Mouse (Mus musculus) stomach, embryonic 16.5 days (tissue): ENCODE results near the gene Zfp771. TPM values are rescaled to one million over a fixed set of nuclear protein-coding genes. Genes with fewer than 3 reads are reported as not detected.

Source experiments
- ATAC-seq: fragments of 200-750 bp; cut with Nextera tagmentation; 2 replicates; pipeline ENCODE4 v1.8.0; 2017; ENCODE audit warnings: moderate number of reproducible peaks, moderate TSS enrichment; ENCODE audit not compliant: insufficient read depth, low FRiP score
- H3K27ac ChIP-seq: fragments of 300-500 bp; sonication (generic); 2 replicates; pipeline ENCODE4 v1.5.1; 2014; ENCODE audit warnings: low read length
- H3K27me3 ChIP-seq: fragments of 300-500 bp; sonication (generic); 2 replicates; pipeline ENCODE4 v1.6.1; 2014; ENCODE audit warnings: low read length, control low read depth, mixed read lengths; ENCODE audit not compliant: control insufficient read depth, insufficient read depth
- H3K36me3 ChIP-seq: fragments of 300-500 bp; sonication (generic); 2 replicates; pipeline ENCODE4 v1.6.1; 2014; ENCODE audit warnings: low read length; ENCODE audit not compliant: control insufficient read depth, insufficient read depth
- H3K4me1 ChIP-seq: fragments of 300-500 bp; sonication (generic); 2 replicates; pipeline ENCODE4 v1.6.1; 2014; ENCODE audit warnings: low read length, control low read depth, mixed read lengths; ENCODE audit not compliant: control insufficient read depth, insufficient read depth
- H3K4me2 ChIP-seq: fragments of 300-500 bp; sonication (generic); 2 replicates; pipeline ENCODE4 v1.6.1; 2014; ENCODE audit warnings: low read depth, low read length, mixed read lengths
- H3K4me3 ChIP-seq: fragments of 300-500 bp; sonication (generic); replicated peaks from 2 replicates; pipeline ENCODE4 v1.5.1; 2014; ENCODE audit warnings: mild to moderate bottlenecking, low read length
- H3K9ac ChIP-seq: fragments of 300-500 bp; sonication (generic); 2 replicates; pipeline ENCODE4 v1.6.1; 2014; ENCODE audit warnings: low read length
- H3K9me3 ChIP-seq: fragments of 300-500 bp; sonication (generic); replicated peaks from 2 replicates; pipeline ENCODE4 v1.6.1; 2016; ENCODE audit warnings: low read length, control low read depth; ENCODE audit not compliant: control insufficient read depth
- WGBS: fragments of 180-500 bp; shearing (Covaris S2); extraction: QIAGEN DNeasy Blood & Tissue Kit; methylation state at CpG from one replicate; pipeline ENCODE4 v1.1.7; 2014; 5-methylcytosine and 5-hydroxymethylcytosine counted together
- polyA plus RNA-seq: library from polyadenylated mRNA; unstranded; fragments of >200 nt; fragmentation: Nextera tagmentation; extraction: Ambion mirVana; gene quantifications from 2 replicates; pipeline ENCODE4 v1.2.1, GENCODE M21; 2015

Gene Zfp771
- polyA plus RNA-seq, 1 experiment from 2014 or later, result 37.8 TPM

- ATAC-seq, result no peak
- Histone ChIP-seq H3K27me3 (no peaks in the 10 kb centered on the region), H3K4me2 (no peak overlapping the region), H3K4me1 (no peaks in the 10 kb centered on the region), H3K36me3 (no peaks in the 10 kb centered on the region), H3K4me3 (no peak overlapping the region), H3K9ac (no peak overlapping the region), H3K27ac (no peak overlapping the region), H3K9me3 (peaks cover 9% of the 10 kb centered on the region)
- 65% methylated on average over 8 of the region's 10 CpGs for WGBS
These were observed 41.1 kb downstream of the Zfp771 start for GRCm38 (mm10) chr7:127285154-127285553.

GRCm38 (mm10) chr7:127287940-127288339 lies 43.9 kb downstream of the Zfp771 start:
- Histone ChIP-seq H3K9me3 (peaks cover 9% of the 10 kb centered on the region), H3K9ac (no peak overlapping the region), H3K27me3 (no peaks in the 10 kb centered on the region), H3K4me2 (no peak overlapping the region), H3K27ac (no peak overlapping the region), H3K36me3 (no peaks in the 10 kb centered on the region), H3K4me1 (no peaks in the 10 kb centered on the region), H3K4me3 (no peak overlapping the region)
- WGBS, result 66% methylated on average over 1 of the region's 1 CpGs
- ATAC-seq, result no peak

- Histone ChIP-seq H3K27ac (no peak overlapping the region), H3K4me3 (no peak overlapping the region), H3K9ac (no peak overlapping the region), H3K4me2 (no peak overlapping the region), H3K4me1 (no peaks in the 10 kb centered on the region), H3K9me3 (peaks cover 9% of the 10 kb centered on the region), H3K27me3 (no peaks in the 10 kb centered on the region), H3K36me3 (no peaks in the 10 kb centered on the region)
- 67% methylated on average over 2 of the region's 2 CpGs for WGBS
- ATAC-seq, result no peak
These were observed 45.2 kb downstream of the Zfp771 start for GRCm38 (mm10) chr7:127289306-127289705.

GRCm38 (mm10) chr7:127290142-127290541 lies 46.1 kb downstream of the Zfp771 start:
- no peak overlapping the region for H3K27ac ChIP-seq
- no peaks in the 10 kb centered on the region for H3K4me1 ChIP-seq
- H3K4me2 ChIP-seq, result no peak overlapping the region
- H3K9me3 ChIP-seq, result peaks cover 9% of the 10 kb centered on the region
- ATAC-seq, result no peak
- H3K36me3 ChIP-seq, result no peaks in the 10 kb centered on the region
- no peak overlapping the region for H3K4me3 ChIP-seq
- no peak overlapping the region for H3K9ac ChIP-seq
- 70% methylated on average over 8 of the region's 8 CpGs for WGBS
- H3K27me3 ChIP-seq, result no peaks in the 10 kb centered on the region

GRCm38 (mm10) chr7:127296098-127296497 lies 52.0 kb downstream of the Zfp771 start, which contains the start of gene Itgal:
Itgal (plus strand) TSS chr7:127296260.
- Histone ChIP-seq H3K27ac (no peak within 1 kb of the TSS), H3K4me3 (no peak within 1 kb of the TSS), H3K36me3 (no peaks in the 10 kb centered on the region), H3K4me2 (no peak within 1 kb of the TSS), H3K27me3 (no peaks in the 10 kb centered on the region), H3K4me1 (no peaks in the 10 kb centered on the region), H3K9me3 (no peaks in the 10 kb centered on the region), H3K9ac (no peak within 1 kb of the TSS)
- 73% methylated on average over 11 of the region's 11 CpGs for WGBS
- no peak for ATAC-seq

GRCm38 (mm10) chr7:127296786-127297555 lies 52.9 kb downstream of the Zfp771 start:
- 76% methylated on average over 5 of the region's 5 CpGs for WGBS
- Histone ChIP-seq H3K27me3 (no peaks in the 10 kb centered on the region), H3K27ac (no peak overlapping the region), H3K36me3 (no peaks in the 10 kb centered on the region), H3K4me2 (no peak overlapping the region), H3K9me3 (no peaks in the 10 kb centered on the region), H3K9ac (no peak overlapping the region), H3K4me3 (no peak overlapping the region), H3K4me1 (no peaks in the 10 kb centered on the region)
- ATAC-seq, result no peak

GRCm38 (mm10) chr7:127297586-127298193 lies 53.6 kb downstream of the Zfp771 start:
- Histone ChIP-seq H3K9ac (no peak overlapping the region), H3K4me1 (no peaks in the 10 kb centered on the region), H3K36me3 (no peaks in the 10 kb centered on the region), H3K27ac (no peak overlapping the region), H3K4me2 (no peak overlapping the region), H3K27me3 (no peaks in the 10 kb centered on the region), H3K9me3 (no peaks in the 10 kb centered on the region), H3K4me3 (no peak overlapping the region)
- 93% methylated on average over 5 of the region's 5 CpGs for WGBS
- ATAC-seq, result no peak

Other genes starting within 250 kb of the Zfp771 start
- gene Mvp, start 229.7 kb upstream of the Zfp771 start, polyA plus RNA-seq, result 28.0 and 28.3 TPM in 2 replicates
- 0.36 TPM in 1 of 2 replicates, not detected in the other for gene Pagr1b, start 227.8 kb upstream of the Zfp771 start, polyA plus RNA-seq
- gene Pagr1a, start 226.9 kb upstream of the Zfp771 start, polyA plus RNA-seq, result 43.5 and 56.6 TPM in 2 replicates
- 31.1 and 39.0 TPM in 2 replicates for gene Gm42742, start 223.2 kb upstream of the Zfp771 start, polyA plus RNA-seq
- gene Prrt2, start 223.1 kb upstream of the Zfp771 start, polyA plus RNA-seq, result 8.5 and 9.6 TPM in 2 replicates
- 23.2 and 27.9 TPM in 2 replicates for gene Maz, start 217.2 kb upstream of the Zfp771 start, polyA plus RNA-seq
- 91.5 and 92.2 TPM in 2 replicates for gene Kif22, start 201.8 kb upstream of the Zfp771 start, polyA plus RNA-seq
- 29.5 and 61.7 TPM in 2 replicates for gene Zg16, start 156.9 kb upstream of the Zfp771 start, polyA plus RNA-seq
- 6.6 and 7.5 TPM in 2 replicates for gene AI467606, start 152.9 kb upstream of the Zfp771 start, polyA plus RNA-seq
- 4.7 and 4.8 TPM in 2 replicates for gene Qprt, start 122.0 kb upstream of the Zfp771 start, polyA plus RNA-seq
- gene Spn, start 106.5 kb upstream of the Zfp771 start, polyA plus RNA-seq, result 0.77 and 1.3 TPM in 2 replicates
- gene Cd2bp2, start 48.2 kb upstream of the Zfp771 start, polyA plus RNA-seq, result 43.7 and 47.7 TPM in 2 replicates
- gene Tbc1d10b, start 35.8 kb upstream of the Zfp771 start, polyA plus RNA-seq, result 15.4 and 15.7 TPM in 2 replicates
- 23.9 and 312 TPM in 2 replicates for gene Mylpf, start 35.4 kb upstream of the Zfp771 start, polyA plus RNA-seq
- 27.1 and 28.5 TPM in 2 replicates for gene Zfp553, start 11.2 kb upstream of the Zfp771 start, polyA plus RNA-seq
- gene Sept1, start 11.1 kb upstream of the Zfp771 start, polyA plus RNA-seq, result 14.7 and 15.0 TPM in 2 replicates
- gene Dctpp1, start 16.4 kb downstream of the Zfp771 start, polyA plus RNA-seq, result 131 and 145 TPM in 2 replicates
- 82.2 and 94.3 TPM in 2 replicates for gene Sephs2, start 29.8 kb downstream of the Zfp771 start, polyA plus RNA-seq
- 3.1 and 4.0 TPM in 2 replicates for gene Itgal, start 52.0 kb downstream of the Zfp771 start, polyA plus RNA-seq
- gene Zfp768, start 101.3 kb downstream of the Zfp771 start, polyA plus RNA-seq, result 12.0 and 13.9 TPM in 2 replicates
- 9.6 and 11.1 TPM in 2 replicates for gene Zfp747, start 131.8 kb downstream of the Zfp771 start, polyA plus RNA-seq
- gene 9130019O22Rik, start 142.9 kb downstream of the Zfp771 start, polyA plus RNA-seq, result 6.2 and 6.7 TPM in 2 replicates
- gene E430018J23Rik, start 149.4 kb downstream of the Zfp771 start, polyA plus RNA-seq, result 6.1 and 9.3 TPM in 2 replicates
- 7.1 and 7.6 TPM in 2 replicates for gene Zfp764, start 162.5 kb downstream of the Zfp771 start, polyA plus RNA-seq
- gene Zfp688, start 177.8 kb downstream of the Zfp771 start, polyA plus RNA-seq, result 21.5 and 24.4 TPM in 2 replicates
- gene Zfp689, start 204.9 kb downstream of the Zfp771 start, polyA plus RNA-seq, result 5.0 and 5.8 TPM in 2 replicates
- gene Prr14, start 215.3 kb downstream of the Zfp771 start, polyA plus RNA-seq, result 35.9 and 37.8 TPM in 2 replicates
- 10.5 and 11.1 TPM in 2 replicates for gene Fbrs, start 234.9 kb downstream of the Zfp771 start, polyA plus RNA-seq